Mouse (Mus musculus) ovary, postnatal 14 days (tissue): Measurements from ENCODE around the gene Cracr2b.

Experiments used
- DNase-seq: peaks from one replicate; pipeline ENCODE4 v3.0.0; 2022; ENCODE audit warnings: low spot score

The Cracr2b gene

DNA sequence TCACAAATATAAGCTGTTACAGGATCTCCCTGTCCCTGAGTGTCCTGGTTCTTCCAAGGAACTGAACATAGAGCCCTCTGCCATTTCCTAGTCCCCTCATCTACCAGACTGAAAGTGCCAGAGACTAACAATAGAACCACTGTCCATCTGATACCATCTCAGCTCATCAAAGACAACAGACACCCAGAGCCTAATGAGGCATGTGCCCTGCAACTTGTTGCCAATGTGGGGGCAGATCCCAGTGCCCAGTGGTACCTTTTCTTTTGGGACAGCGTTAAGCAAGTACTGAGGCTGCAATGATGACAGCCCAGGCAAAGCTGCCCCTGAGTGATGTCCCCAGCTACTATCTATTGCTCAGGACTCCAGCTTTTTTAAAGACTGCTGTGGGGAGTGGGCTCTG, 25.3 kb downstream of the Cracr2b start:
- no peak for DNase-seq

DNA sequence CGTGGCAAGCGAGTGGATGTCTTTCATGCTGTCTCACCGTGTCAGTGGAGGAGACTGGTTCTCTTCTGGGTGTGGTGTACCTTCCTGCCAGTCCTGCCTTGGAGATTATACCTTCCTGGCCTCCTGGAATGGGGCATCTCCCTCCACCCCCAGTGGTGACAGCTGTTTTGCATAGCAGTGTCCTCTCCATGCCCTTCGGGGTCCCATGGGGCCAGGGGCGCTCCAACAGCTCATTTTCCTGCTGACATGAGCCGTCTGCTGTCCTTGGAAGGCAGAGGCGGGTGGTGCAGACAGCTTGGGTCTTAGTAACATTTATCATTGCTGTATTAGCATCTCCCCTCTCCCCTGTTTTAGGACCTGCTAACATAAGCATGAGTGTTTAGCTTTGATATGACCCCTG, 26.2 kb downstream of the Cracr2b start:
- DNase-seq, result no peak

DNA sequence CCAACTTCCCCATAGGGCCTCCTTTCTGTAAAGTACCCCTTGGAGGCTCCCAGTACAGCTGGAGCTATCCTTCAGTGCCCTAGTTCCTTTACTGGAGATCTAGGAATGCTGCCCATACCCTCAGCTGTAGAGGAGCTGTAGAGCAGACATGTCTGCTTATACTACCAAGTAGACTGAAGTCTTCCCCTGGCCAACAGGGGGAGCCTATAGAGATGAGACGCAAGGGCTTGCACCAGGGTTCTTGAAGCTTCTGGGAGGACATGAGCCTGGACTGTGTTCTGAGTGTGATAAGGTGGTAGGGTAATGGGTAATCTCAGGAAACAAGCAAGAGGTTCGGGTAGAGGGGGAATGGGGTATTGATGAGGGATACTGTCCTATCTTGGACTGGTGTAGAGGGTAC, 30.3 kb downstream of the Cracr2b start:
- DNase-seq, result no peak

DNA sequence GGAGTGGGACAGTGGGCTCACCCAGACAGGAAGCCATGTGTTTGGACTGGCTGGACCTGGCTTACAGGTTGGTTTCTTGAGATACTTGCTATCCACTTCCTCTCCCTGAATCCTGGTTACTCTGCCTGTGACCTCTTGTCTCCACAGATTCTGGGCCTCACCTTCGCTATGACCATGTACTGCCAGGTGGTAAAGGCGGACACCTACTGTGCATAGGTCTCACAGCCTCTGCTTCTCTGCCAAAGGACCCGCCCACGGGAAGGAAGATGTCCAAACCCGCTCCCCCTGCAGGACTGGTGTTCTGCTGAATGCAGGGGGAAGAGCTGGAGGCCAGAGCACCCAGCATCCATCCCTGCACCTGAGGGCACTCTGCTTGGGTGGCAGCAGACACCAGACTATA, 31.8 kb downstream of the Cracr2b start:
- DNase-seq, result no peak

DNA sequence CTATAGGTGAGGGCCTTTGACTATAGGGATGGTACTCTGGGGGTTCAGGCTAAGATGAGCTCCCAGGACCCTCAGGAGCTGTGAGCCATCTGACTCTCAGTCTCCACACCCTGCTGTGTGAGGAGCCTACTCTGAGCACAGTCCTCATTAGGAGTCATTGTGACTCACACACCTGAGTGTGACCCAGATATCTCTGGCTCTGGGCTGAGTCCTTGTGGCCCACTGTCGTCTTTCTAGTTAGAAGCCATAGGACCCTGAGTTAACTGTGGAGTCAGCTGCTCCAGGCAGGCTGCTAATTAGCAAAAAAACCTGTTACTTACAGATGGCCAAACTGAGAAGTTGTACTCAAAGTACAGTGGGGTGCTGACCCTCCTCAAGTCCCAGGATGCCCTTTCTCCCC, 32.8 kb downstream of the Cracr2b start:
- DNase-seq, result no peak

DNA sequence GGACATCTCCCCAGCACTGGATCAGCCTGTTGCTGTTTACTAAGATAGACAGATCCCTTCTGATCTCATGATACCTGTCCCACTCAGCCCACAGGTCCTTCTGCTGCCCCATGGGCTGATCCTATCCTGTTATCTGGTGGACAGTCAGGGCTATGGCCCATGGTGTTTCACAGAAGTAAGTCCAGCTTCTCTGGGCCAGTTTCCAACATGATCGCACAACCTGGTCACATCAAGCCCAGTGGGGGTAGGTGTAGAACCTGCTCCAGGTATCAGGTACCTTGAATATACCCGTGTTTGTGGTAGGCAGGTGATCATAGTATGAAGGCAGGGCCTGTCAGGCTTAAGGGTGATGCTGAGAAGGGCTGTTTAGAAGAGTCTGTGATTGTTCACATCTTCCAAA, 34.5 kb downstream of the Cracr2b start:
- no peak for DNase-seq

DNA sequence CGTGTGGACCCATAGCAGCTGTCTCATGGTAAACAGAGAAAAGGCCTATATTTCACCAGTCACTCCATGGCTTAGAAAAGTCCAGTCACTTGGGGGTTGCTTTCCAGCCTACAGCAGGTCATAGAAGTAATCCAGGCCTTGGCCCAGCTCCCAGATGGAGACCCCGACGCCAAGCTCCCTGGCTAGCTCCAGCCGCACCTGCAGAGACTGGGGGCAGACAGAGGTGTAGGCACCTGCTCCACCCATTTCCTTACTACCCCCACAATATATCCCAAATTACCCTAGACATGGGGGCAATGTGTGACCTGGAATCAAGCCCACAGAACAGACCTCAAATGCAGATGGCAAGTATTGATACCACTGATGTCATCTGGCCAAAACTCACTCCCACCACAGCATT, 35.0 kb downstream of the Cracr2b start:
- DNase-seq, result no peak

DNA sequence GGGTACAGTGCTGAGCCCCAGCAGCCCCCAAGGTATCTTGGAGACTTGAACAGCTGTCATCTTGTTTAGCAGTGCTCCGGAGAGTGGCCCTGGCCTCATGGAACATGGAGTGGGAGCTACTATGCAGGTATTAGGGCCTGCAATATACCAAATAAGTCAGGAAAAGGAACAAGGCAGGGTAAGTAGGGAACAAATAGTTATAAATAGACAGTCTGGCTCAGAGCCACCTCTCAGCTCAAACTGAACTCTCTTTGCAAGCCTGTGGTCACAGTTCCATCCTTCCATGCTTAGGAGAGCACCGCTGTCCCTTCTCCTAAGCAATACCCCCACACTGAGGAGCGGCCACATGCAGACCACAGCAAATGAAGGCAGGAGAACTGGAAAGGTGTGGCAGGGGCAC, 36.7 kb downstream of the Cracr2b start:
- DNase-seq, result no peak

DNA sequence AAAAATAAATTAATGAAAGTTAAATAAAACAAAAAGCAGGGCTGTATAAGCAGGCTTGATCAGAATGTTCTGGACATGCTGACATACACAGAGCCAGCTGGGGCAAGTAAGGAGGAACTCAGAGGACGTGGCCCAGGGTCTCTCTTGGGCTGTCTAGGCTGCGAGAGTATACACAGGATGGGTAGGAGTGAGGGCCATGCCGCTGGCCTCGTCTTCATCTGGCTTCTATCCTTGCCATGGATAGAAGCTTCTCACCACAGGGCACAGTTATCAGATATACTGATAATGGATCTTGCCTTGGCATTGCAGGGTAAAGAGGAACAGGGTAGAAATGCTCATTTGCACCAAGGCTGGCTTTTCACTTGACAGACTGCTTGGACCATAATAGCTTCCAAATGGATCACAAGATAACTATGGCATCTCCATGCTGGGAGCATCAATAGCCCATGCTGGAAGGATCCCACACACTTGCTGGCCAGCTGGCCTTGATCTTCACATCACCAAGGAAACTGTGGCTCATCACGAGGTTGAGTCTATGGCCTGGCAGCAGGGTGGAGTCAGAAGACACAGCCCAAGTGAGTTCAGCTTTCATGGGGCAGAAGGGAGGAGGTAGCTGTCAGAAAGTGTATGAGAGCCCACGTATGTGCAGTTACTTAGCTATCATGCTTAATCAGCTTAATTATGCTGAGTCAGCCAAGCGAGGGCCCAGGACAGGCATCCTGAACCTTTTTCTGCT, 41.1 kb downstream of the Cracr2b start:
- no peak for DNase-seq

DNA sequence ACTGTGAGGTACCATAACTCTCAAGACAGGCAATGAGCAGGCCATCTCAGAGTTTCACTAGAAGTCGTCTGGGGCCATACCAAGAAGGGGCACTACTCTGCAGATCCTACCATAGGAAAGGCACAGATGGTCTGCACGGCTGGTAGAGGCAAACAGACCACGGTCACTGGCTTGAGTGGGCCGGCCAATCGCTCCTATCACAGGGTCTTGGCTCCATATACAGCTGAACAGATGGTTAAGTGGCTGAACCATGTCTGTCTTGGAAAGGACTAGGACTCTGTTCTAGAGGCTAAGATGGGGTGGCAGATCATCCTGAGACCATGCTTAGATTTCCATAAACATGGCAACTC, 41.6 kb downstream of the Cracr2b start:
- no peak for DNase-seq

DNA sequence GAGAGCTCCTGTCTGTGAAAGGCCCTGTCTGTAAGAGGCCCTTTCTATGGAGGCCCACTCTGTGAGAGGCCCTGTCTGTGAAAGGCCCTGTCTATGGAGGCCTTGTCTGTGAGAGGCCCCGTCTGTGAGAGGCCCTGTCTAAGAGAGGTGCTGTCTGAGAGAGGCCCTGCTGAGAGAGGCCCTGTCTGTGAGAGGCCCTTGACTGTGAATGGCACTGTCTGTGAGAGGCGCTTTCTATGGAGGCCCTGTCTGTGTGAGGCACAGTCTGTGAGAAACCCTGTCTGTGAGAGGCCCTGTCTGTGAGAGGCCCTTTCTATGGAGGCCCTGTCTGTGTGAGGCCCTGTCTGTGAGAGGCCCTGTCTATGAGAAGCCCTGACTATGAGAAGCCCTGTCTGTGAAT, 45.4 kb downstream of the Cracr2b start:
- DNase-seq, result no peak

DNA sequence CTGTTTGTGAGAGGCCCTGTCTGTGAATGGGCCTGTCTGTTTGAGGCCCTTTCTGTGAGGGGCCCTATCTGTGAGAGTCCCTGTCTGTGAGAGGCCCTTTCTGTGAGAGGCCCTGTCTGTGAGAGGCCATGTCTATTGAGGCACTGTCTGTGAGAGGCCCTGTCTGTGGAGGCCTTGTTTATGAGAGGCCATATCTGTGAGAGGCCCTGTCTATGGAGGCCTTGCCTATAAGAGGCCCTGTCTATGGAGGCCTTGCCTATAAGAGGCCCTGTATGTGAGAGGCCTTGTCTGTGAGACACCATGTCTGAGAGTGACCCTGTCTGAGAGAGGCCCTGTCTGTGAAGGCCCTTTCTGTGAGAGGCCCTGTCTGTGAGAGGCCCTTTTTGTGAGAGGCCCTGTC, 47.3 kb downstream of the Cracr2b start:
- DNase-seq, result no peak

DNA sequence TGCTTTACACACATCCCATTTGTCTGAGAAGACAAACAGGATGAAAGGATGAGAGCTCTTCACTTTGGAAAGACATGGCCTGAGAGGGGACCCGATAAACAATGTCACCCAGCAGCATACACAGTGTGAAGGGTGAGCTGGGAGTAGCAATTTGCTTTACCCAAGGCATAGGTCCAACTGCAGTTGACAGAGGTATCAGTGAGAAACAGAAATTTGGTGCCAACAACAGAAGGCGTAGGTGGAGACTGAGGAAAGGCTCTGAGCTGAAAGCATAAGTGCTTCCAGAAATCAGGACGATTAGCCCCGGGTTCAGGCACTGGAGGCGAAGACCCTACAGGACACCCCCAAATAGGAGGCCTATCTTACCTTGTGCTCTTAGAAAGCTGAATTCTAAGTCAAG, 49.3 kb downstream of the Cracr2b start:
- DNase-seq, result no peak

DNA sequence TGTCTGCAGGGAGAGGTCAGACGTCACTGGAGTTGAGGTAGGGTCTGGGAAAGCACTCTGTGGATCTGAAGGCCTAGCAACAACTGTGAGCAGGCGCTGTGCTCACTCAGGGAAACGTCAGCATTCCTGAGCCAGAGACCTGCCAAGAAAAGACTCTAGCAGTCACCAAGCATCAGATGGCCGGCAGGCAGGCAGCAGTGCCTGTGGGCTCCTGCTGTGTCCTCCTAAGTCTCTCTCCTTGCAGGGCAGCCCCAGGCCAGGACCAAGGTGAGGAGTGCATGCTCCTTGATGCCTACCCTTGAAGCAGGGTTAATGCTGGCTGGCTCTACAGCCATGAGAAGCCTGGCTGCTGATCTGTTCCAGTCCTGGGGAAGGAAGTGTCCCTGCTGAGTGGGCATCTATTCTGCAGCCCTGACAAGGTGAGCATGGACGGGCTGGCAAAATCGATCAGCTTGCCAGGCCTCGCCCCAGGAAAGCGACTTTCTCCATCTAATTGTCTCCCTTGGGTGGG, 49.8 kb downstream of the Cracr2b start:
- DNase-seq, result no peak
